ENCODE assay signal across 15 mouse cellular contexts in the genomic region with DNA sequence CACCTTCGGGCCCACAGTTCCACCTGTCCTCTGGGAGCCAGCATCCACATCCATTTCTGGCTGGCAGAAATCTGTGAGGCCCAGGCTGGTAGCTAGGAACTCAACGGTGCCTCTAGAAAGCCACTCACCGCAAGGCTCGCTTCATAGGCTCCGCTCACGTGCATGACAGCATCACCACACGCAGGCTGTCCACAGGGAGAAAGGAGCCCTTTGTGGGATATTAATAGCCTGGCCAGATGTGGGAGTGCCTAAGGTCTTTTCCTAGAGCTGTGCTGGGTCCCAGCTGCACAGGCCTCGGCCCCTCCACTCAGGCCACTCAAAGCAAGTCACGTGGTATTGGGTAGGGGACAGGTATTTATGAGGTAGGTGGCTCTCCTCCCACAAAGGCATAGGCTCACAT. TPM values are rescaled to one million over a fixed set of nuclear protein-coding genes. Genes with fewer than 3 reads are reported as not detected.
DNase-seq lines count a peak whose midpoint lies in the region; ATAC-seq and TF ChIP-seq lines count a peak whose summit lies in the region.
"Had no signal": no experiment of that assay in that cellular context is flagged by ENCODE, and none has a peak within 500 bp of the region (broad histone marks: within the 10 kb centered on the region; RNA-seq: fewer than 3 reads in every experiment).

No protein-coding gene starts in this region.

- H3K27ac ChIP-seq in heart, embryonic 12.5 days (ENCODE audit: poor library complexity, severe bottlenecking) = peak overlapping the region; percentile 69
- H3K27ac ChIP-seq in kidney, embryonic 14.5 days (ENCODE audit: low read depth, low read length) = no peak overlapping the region
- no peak overlapping the region; the same call in 1 of the 2 replicates for H3K27ac ChIP-seq in midbrain, postnatal 0 days (ENCODE audit: low read depth, low read length)
- H3K27ac ChIP-seq: midbrain, embryonic 10.5 days; stomach, postnatal 0 days had no signal

- WGBS in heart, embryonic 12.5 days = 36% methylated on average over 9 of the region's 9 CpGs
- 45% methylated on average over 9 of the region's 9 CpGs for WGBS in kidney, embryonic 14.5 days
- WGBS in midbrain, postnatal 0 days = 81% methylated on average over 9 of the region's 9 CpGs

- H3K36me3 ChIP-seq in heart, embryonic 12.5 days = no peaks in the 10 kb centered on the region
- H3K36me3 ChIP-seq in kidney, embryonic 14.5 days (ENCODE audit: control insufficient read depth, insufficient read depth, low read length) = no peaks in the 10 kb centered on the region
- 0 out of 2 replicates have a peak, but pooled peaks cover 2% of the 10 kb centered on the region for H3K36me3 ChIP-seq in midbrain, postnatal 0 days (ENCODE audit: insufficient read depth, low read length)
- H3K36me3 ChIP-seq: midbrain, embryonic 10.5 days had no signal

- H3K4me3 ChIP-seq in heart, embryonic 12.5 days = no peak overlapping the region
- no peak overlapping the region for H3K4me3 ChIP-seq in kidney, embryonic 14.5 days (ENCODE audit: low read length)
- no peak overlapping the region for H3K4me3 ChIP-seq in midbrain, postnatal 0 days (ENCODE audit: low read depth, low read length)
- H3K4me3 ChIP-seq: midbrain, embryonic 10.5 days; myocyte had no signal

- TF ChIP-seq CTCF in midbrain, postnatal 0 days (IDR thresholded peaks at IDR 0.05) = no peak

- ATAC-seq in heart, embryonic 12.5 days (ENCODE audit: insufficient number of reproducible peaks, low FRiP score) = peak; percentile 42; the same call in 1 of the 2 replicates
- peak; percentile 60; the same call in 1 of the 2 replicates for ATAC-seq in kidney, embryonic 14.5 days (ENCODE audit: low FRiP score, low TSS enrichment)
- no peak for ATAC-seq in cerebellum, adult (ENCODE audit: insufficient number of reproducible peaks, low FRiP score, low TSS enrichment)
- no peak for ATAC-seq in midbrain, postnatal 0 days (ENCODE audit: low FRiP score)
- ATAC-seq: intestine, embryonic 16.5 days had no signal

- no peak overlapping the region for H3K4me2 ChIP-seq in heart, embryonic 12.5 days
- no peak overlapping the region for H3K4me2 ChIP-seq in kidney, embryonic 14.5 days (replicated peaks; ENCODE audit: low read depth, low read length)
- H3K4me2 ChIP-seq in midbrain, postnatal 0 days (ENCODE audit: low read depth, low read length, poor library complexity, severe bottlenecking) = no peak overlapping the region

- DNase-seq in heart, postnatal 14 days = no peak
- DNase-seq in kidney, postnatal 4 days = no peak
- DNase-seq in retina, postnatal 1 day = peak; percentile 31
- no peak for DNase-seq in retina, embryonic 14.5 days (ENCODE audit: low spot score)
- DNase-seq in midbrain, postnatal 0 days (ENCODE audit: low spot score) = no peak
- DNase-seq: adrenal gland, adult 8-10 months; cerebellum, adult 9-11 months; thymus, postnatal 4 days had no signal

- no peaks in the 10 kb centered on the region for H3K27me3 ChIP-seq in heart, embryonic 12.5 days (replicated peaks)
- no peaks in the 10 kb centered on the region for H3K27me3 ChIP-seq in kidney, embryonic 14.5 days (ENCODE audit: control insufficient read depth, insufficient read depth, low read length)
- H3K27me3 ChIP-seq in midbrain, postnatal 0 days (ENCODE audit: insufficient read depth, low read length) = no peaks in the 10 kb centered on the region

- no peaks in the 10 kb centered on the region for H3K9me3 ChIP-seq in heart, embryonic 12.5 days (replicated peaks)
- H3K9me3 ChIP-seq in kidney, embryonic 14.5 days (ENCODE audit: control insufficient read depth, low read length) = no peaks in the 10 kb centered on the region
- no peaks in the 10 kb centered on the region for H3K9me3 ChIP-seq in midbrain, postnatal 0 days (ENCODE audit: low read length)
- H3K9me3 ChIP-seq: midbrain, embryonic 10.5 days had no signal

- peaks cover 80% of the 10 kb centered on the region for H3K4me1 ChIP-seq in heart, embryonic 12.5 days (replicated peaks)
- H3K4me1 ChIP-seq in kidney, embryonic 14.5 days (ENCODE audit: control insufficient read depth, insufficient read depth, low read length) = peaks cover 24% of the 10 kb centered on the region
- peaks cover 3% of the 10 kb centered on the region; the same call in 1 of the 2 replicates for H3K4me1 ChIP-seq in midbrain, postnatal 0 days (ENCODE audit: insufficient read depth, low read length)

- H3K9ac ChIP-seq in heart, embryonic 12.5 days = no peak overlapping the region
- H3K9ac ChIP-seq in kidney, embryonic 14.5 days (ENCODE audit: low read depth, low read length) = no peak overlapping the region
- H3K9ac ChIP-seq in midbrain, postnatal 0 days (replicated peaks; ENCODE audit: low read length, poor library complexity, severe bottlenecking) = no peak overlapping the region

- intact Hi-C loops in heart, postnatal 14 days (cut with DNase I) = no loop called here

RNA-seq across cellular contexts. Expression of a gene that starts 35.1 kb away (rescaled TPM):
- polyA plus RNA-seq in heart, embryonic 12.5 days (2016; fragmentation: Nextera tagmentation; extraction: Ambion mirVana) = 17.3 and 17.4 TPM in 2 replicates
- total RNA-seq in heart, postnatal 14 days (2021) = 10 to 100 TPM; 78.3 to 78.4 TPM
- 11.3 and 20.2 TPM in 2 replicates for polyA plus RNA-seq in kidney, embryonic 14.5 days (2014; fragmentation: Nextera tagmentation; extraction: Ambion mirVana)
- total RNA-seq in midbrain, postnatal 0 days (2014; rRNA removed) = 19.3 and 19.8 TPM in 2 replicates
- 13.6 and 13.7 TPM in 2 replicates for polyA plus RNA-seq in midbrain, postnatal 0 days (2015; fragmentation: Nextera tagmentation; extraction: Ambion mirVana)

Comparison
In these comparisons a context has a peak if more than half of its experiments do, and no peak if none do; other contexts are left out.
1. ATAC-seq: peak in heart, embryonic 12.5 days (single experiment) and kidney, embryonic 14.5 days (single experiment); none in cerebellum, adult (single experiment) and midbrain, postnatal 0 days (single experiment).